Mouse (Mus musculus): Measurements from ENCODE around the gene Rgs7.

DNA sequence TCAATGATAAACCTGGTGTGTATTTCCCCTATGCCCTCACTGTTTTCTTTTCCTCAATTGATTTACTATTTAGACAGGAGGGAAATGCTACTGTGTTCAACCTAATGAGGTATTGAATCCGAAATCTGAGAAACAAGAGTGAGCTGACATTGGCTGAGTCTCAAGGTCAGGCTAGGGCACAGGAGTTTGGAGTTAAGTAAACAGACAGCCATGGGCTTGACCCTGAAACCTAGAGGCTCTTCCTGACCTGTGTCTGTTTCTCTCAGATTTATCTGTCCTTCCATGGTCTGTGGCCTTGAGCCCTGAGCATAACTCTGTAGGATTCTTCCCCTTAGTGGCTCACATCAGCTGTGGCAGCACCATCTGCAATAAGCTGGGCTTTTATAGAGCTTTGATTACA, 37.6 kb upstream of the Rgs7 start:
- TF ChIP-seq CTCF (IDR thresholded peaks at IDR 0.05; ENCODE audit: extremely low read depth, insufficient read depth, insufficient read length, insufficient replicate concordance) (no peak), POLR2A (IDR thresholded peaks at IDR 0.05; ENCODE audit: low read depth, low read length) (no peak)

All from spleen, adult 2 months (tissue).